Mouse (Mus musculus): ENCODE data around the gene Arl8b. TPM values are rescaled to one million over a fixed set of nuclear protein-coding genes. Genes with fewer than 3 reads are reported as not detected.

The Arl8b gene
- polyA plus RNA-seq (2015; fragmentation: Nextera tagmentation; extraction: Ambion mirVana): 44.5 and 56.8 TPM in 2 replicates

GRCm38 (mm10) chr6:108782526-108783183 is at the start of gene Arl8b:
Gene Arl8b (plus strand): TSS chr6:108783099.

GRCm38 (mm10) chr6:108828234-108828868 is 45.5 kb downstream of the Arl8b start, which contains the start of gene Edem1:
Gene Edem1 (plus strand): TSS chr6:108828641.

Other genes starting within 250 kb of the Arl8b start
- 13.6 and 30.5 TPM in 2 replicates for gene Bhlhe40, start 122.5 kb upstream of the Arl8b start, polyA plus RNA-seq (2015; fragmentation: Nextera tagmentation; extraction: Ambion mirVana)
- gene Edem1, start 45.5 kb downstream of the Arl8b start, polyA plus RNA-seq (2015; fragmentation: Nextera tagmentation; extraction: Ambion mirVana): 12.8 and 18.4 TPM in 2 replicates